ENCODE assay signal across 7 mouse cellular contexts in genomic region chr2:103347417-103347891, GRCm38 (mm10). TPM values are rescaled to one million over a fixed set of nuclear protein-coding genes. Genes with fewer than 3 reads are reported as not detected.
DNase-seq lines count a peak whose midpoint lies in the region; ATAC-seq lines count a peak whose summit lies in the region.

No protein-coding gene starts in this region.

- no peaks in the 10 kb centered on the region for H3K27me3 ChIP-seq in intestine, embryonic 16.5 days (replicated peaks; ENCODE audit: control insufficient read depth, insufficient read depth, low read length)
- no peaks in the 10 kb centered on the region for H3K27me3 ChIP-seq in midbrain, embryonic 11.5 days (ENCODE audit: control insufficient read depth, insufficient read depth, low read length)

- no peak overlapping the region for H3K4me3 ChIP-seq in intestine, embryonic 16.5 days (ENCODE audit: low read length)
- no peak overlapping the region for H3K4me3 ChIP-seq in midbrain, embryonic 11.5 days (ENCODE audit: low read depth, low read length)

- intact Hi-C loops in left cerebral cortex, postnatal 10 days (cut with DNase I), result loop anchor here (2.0 to 10.0 kb wide), 3 partner anchors 217 to 533 kb away; no protein-coding TSS in a partner anchor

- 0 out of 2 replicates have a peak overlapping the region, but pooled peaks have one; percentile 23 for H3K4me2 ChIP-seq in intestine, embryonic 16.5 days (ENCODE audit: low read depth, low read length)
- H3K4me2 ChIP-seq in midbrain, embryonic 11.5 days, result peak overlapping the region; percentile 28

- no peaks in the 10 kb centered on the region for H3K9me3 ChIP-seq in intestine, embryonic 16.5 days (ENCODE audit: control insufficient read depth, low read length)
- no peaks in the 10 kb centered on the region for H3K9me3 ChIP-seq in midbrain, embryonic 11.5 days (ENCODE audit: control insufficient read depth, low read length)

- DNase-seq in WW6 (ENCODE audit: low read depth, low spot score), result peak; percentile 31
- peak; percentile 10 for DNase-seq in cerebellum, adult 9-11 months
- DNase-seq in gastrocnemius, postnatal 25 days, result peak; percentile 14
- peak; percentile 45 to 74 for DNase-seq in left cerebral cortex, postnatal 10 days (ENCODE audit: extremely low spot score in 1 of 2, low spot score in 2 of 2)
- DNase-seq in midbrain, embryonic 11.5 days (ENCODE audit: low spot score, missing footprints), result peak; percentile 95
- peak; percentile 58 for DNase-seq in right cerebral cortex, postnatal 25 days

- H3K9ac ChIP-seq in intestine, embryonic 16.5 days (ENCODE audit: low read depth, low read length), result peak overlapping the region; percentile 38; the same call in 1 of the 2 replicates
- H3K9ac ChIP-seq in midbrain, embryonic 11.5 days (ENCODE audit: low read length), result no peak overlapping the region

- 15% methylated on average over 5 of the region's 5 CpGs for WGBS in intestine, embryonic 16.5 days
- WGBS in midbrain, embryonic 11.5 days, result 13% methylated on average over 5 of the region's 5 CpGs

- H3K36me3 ChIP-seq in intestine, embryonic 16.5 days (ENCODE audit: control insufficient read depth, insufficient read depth, low read length), result no peaks in the 10 kb centered on the region
- H3K36me3 ChIP-seq in midbrain, embryonic 11.5 days (ENCODE audit: control insufficient read depth, insufficient read depth, low read length), result no peaks in the 10 kb centered on the region

- H3K27ac ChIP-seq in intestine, embryonic 16.5 days (ENCODE audit: low read length), result no peak overlapping the region
- H3K27ac ChIP-seq in midbrain, embryonic 11.5 days (ENCODE audit: low read depth, low read length), result no peak overlapping the region

- peaks cover 4% of the 10 kb centered on the region for H3K4me1 ChIP-seq in intestine, embryonic 16.5 days (ENCODE audit: control insufficient read depth, insufficient read depth, low read length)
- H3K4me1 ChIP-seq in midbrain, embryonic 11.5 days (ENCODE audit: control insufficient read depth, insufficient read depth, low read length), result 0 out of 2 replicates have a peak, but pooled peaks cover 8% of the 10 kb centered on the region

- ATAC-seq in intestine, embryonic 16.5 days, result peak; percentile 62
- ATAC-seq in midbrain, embryonic 11.5 days (ENCODE audit: low FRiP score), result peak; percentile 73

RNA-seq across cellular contexts. Expression of gene Ehf, which starts 44.4 kb away (rescaled TPM):
- not detected for total RNA-seq in gastrocnemius, postnatal 25 days (2021)
- 28.9 and 29.8 TPM in 2 replicates for polyA plus RNA-seq in intestine, embryonic 16.5 days (2015; fragmentation: Nextera tagmentation; extraction: Ambion mirVana)
- under 1 TPM; 0.24 to 0.57 TPM for total RNA-seq in left cerebral cortex, postnatal 10 days (2021)
- polyA plus RNA-seq in midbrain, embryonic 11.5 days (2014; fragmentation: Nextera tagmentation; extraction: Ambion mirVana), result not detected in 2 replicates

Comparison
In these comparisons a context has a peak if more than half of its experiments do, and no peak if none do; other contexts are left out.
1. DNase-seq: peak in every context shown above with its lines; median percentile 95 in midbrain, embryonic 11.5 days; 60 in left cerebral cortex, postnatal 10 days; 58 in right cerebral cortex, postnatal 25 days; 31 in WW6; 14 in gastrocnemius, postnatal 25 days; 10 in cerebellum, adult 9-11 months.